Mouse (Mus musculus): ENCODE data around the gene Gm2022.
"Not testable (repeated sequence)": the region's sequence is repeated elsewhere in the genome, so short reads cannot be mapped to it uniquely, and the experiment has no call there.

Gene Gm2022

GRCm38 (mm10) chr12:87895070-87895469, at the start of gene Gm2022:
Gene Gm2022, plus strand, starts transcription at chr12:87895370.
- not testable (repeated sequence) for DNase-seq (ENCODE audit: extremely low read depth, insufficient read length, low spot score)

- DNase-seq (ENCODE audit: extremely low read depth, insufficient read length, low spot score), result not testable (repeated sequence)
Measured at GRCm38 (mm10) chr12:87850657-87851056, 44.5 kb upstream of the Gm2022 start.

DNA sequence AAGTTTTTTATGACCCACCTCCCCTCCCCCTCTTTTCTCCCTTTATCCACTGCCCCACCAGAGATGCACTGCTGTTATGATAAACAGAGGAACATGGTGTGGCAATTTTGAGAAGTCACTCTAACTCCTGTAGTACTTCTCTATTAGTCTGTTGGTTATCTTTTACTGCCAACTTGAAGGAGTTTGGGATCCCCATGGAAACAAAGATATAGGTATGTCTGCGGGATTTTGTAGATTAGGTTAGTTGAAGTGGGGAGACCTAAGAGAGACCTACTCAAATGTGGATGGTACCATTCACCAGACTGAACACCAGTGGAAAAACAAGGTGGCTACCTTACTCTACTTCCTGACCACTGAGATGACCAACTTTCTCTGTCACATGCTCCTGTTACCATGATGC, 39.1 kb upstream of the Gm2022 start:
- DNase-seq (ENCODE audit: extremely low read depth, insufficient read length, low spot score), result not testable (repeated sequence)

- DNase-seq (ENCODE audit: extremely low read depth, insufficient read length, low spot score), result peak; percentile 8
Measured at GRCm38 (mm10) chr12:87861740-87862692, 33.2 kb upstream of the Gm2022 start.

DNA sequence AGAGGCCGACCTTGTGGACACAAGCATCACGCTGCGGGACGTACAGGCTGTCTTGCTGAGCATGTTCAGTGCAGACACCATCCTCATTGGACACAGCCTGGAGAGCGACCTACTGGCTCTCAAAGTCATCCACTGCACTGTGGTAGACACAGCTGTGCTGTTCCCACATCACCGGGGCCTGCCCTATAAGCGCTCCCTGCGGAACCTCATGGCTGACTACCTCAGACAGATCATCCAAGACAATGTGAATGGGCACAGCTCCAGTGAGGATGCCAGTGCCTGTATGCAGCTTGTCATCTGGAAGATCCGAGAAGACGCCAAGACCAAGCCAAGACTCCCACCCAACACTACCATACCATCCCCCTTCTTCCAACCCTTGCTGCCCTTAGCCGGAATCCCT, 31.5 kb upstream of the Gm2022 start:
- DNase-seq (ENCODE audit: extremely low read depth, insufficient read length, low spot score), result not testable (repeated sequence)

GRCm38 (mm10) chr12:87864048-87864447, 31.1 kb upstream of the Gm2022 start:
- DNase-seq (ENCODE audit: extremely low read depth, insufficient read length, low spot score), result not testable (repeated sequence)

DNA sequence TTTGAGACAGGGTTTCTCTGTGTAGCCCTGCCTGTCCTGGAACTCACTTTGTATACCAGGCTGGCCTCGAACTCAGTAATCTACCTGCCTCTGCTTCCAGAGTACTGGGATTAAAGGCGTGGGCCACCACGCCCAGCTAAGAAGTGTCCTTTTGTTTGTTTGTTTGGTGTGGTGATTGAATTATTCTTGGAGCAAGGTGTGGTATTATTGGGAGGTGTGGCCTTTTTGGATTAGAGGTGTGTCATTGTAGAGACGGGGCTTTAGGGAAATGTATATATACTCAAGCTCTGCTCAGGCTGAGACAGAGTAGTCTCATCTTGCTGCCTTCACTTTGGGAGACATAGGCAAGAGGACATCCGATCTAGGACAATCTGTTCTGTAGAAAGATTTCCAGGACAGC, 21.4 kb upstream of the Gm2022 start, which contains the start of gene Gm2016:
Gene Gm2016 (plus strand): TSS at position 301 of the 400 bp plus-strand sequence.
- not testable (repeated sequence) for DNase-seq (ENCODE audit: extremely low read depth, insufficient read length, low spot score)

DNA sequence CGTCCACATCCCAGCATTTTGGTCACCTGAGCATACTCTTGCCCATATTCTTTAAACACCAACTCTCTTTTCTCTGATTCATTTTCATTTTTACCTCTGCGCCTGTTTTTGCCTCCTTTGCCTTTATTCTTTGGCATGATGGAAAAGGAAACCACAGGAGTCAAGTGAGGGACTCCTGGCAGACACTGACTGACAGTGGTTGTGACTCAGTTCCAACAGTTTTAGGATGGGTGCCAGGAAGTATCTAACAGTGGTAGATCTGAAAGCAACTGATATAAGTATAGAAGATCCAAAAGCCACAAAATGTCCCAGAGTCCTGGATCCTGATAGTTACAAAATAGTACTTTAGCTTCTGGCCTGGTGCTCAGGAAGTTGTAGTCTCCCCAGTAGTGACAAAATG, 24.6 kb downstream of the Gm2022 start, which contains the start of gene Gm2035:
Gene Gm2035 (minus strand): TSS at position 137 of the 400 bp plus-strand sequence.
- not testable (repeated sequence) for DNase-seq (ENCODE audit: extremely low read depth, insufficient read length, low spot score)
